Mouse (Mus musculus) forebrain, postnatal 0 days (tissue): ENCODE measurements around the gene Zfp697. TPM values are rescaled to one million over a fixed set of nuclear protein-coding genes. Genes with fewer than 3 reads are reported as not detected.

Source experiments
- ATAC-seq: fragments of 200-750 bp; cut with Nextera tagmentation; 2 replicates; pipeline ENCODE4 v1.8.0; 2017; ENCODE audit warnings: mild to moderate bottlenecking, moderate library complexity
- DNase-seq: peaks from one replicate; pipeline ENCODE4 v3.0.0-alpha.2; 2015
- H3K27ac ChIP-seq: fragments of 300-500 bp; sonication (generic); 2 replicates; pipeline ENCODE4 v1.5.1; 2014; ENCODE audit warnings: low read depth, mild to moderate bottlenecking, antibody characterized with exemption, low read length, moderate library complexity, mixed read lengths
- H3K27me3 ChIP-seq: fragments of 300-500 bp; sonication (generic); 2 replicates; pipeline ENCODE4 v1.6.1; 2014; ENCODE audit warnings: mild to moderate bottlenecking, low read length, mixed read lengths; ENCODE audit not compliant: insufficient read depth
- H3K36me3 ChIP-seq: fragments of 300-500 bp; sonication (generic); 2 replicates; pipeline ENCODE4 v1.6.1; 2014; ENCODE audit warnings: mild to moderate bottlenecking, moderate library complexity; ENCODE audit not compliant: insufficient read depth
- H3K4me1 ChIP-seq: fragments of 300-500 bp; sonication (generic); 2 replicates; pipeline ENCODE4 v1.6.1; 2014; ENCODE audit warnings: antibody characterized with exemption; ENCODE audit not compliant: insufficient read depth
- H3K4me2 ChIP-seq: fragments of 300-500 bp; sonication (generic); 2 replicates; pipeline ENCODE4 v1.6.1; 2014; ENCODE audit warnings: low read depth, mild to moderate bottlenecking, moderate library complexity
- H3K4me3 ChIP-seq: fragments of 300-500 bp; sonication (generic); 2 replicates; pipeline ENCODE4 v1.5.1; 2014; ENCODE audit warnings: low read depth, low read length, mixed read lengths
- H3K9ac ChIP-seq: fragments of 300-500 bp; sonication (generic); 2 replicates; pipeline ENCODE4 v1.6.1; 2014; ENCODE audit warnings: mild to moderate bottlenecking
- H3K9me3 ChIP-seq: fragments of 300-500 bp; sonication (generic); 2 replicates; pipeline ENCODE4 v1.6.1; 2016; ENCODE audit warnings: low read length
- CTCF ChIP-seq: sonication (generic); IDR thresholded peaks from 2 replicates; pipeline ENCODE4 v1.5.1; 2016; ENCODE audit warnings: antibody characterized with exemption, control low read depth, low read depth
- WGBS: fragments of 180-500 bp; shearing (Covaris S2); extraction: QIAGEN DNeasy Blood & Tissue Kit; methylation state at CpG from one replicate; pipeline ENCODE4 v1.1.7; 2014; 5-methylcytosine and 5-hydroxymethylcytosine counted together
- polyA plus RNA-seq: library from polyadenylated mRNA; unstranded; fragments of >200 nt; fragmentation: Nextera tagmentation; extraction: Ambion mirVana; gene quantifications from 2 replicates; pipeline ENCODE4 v1.2.1, GENCODE M21; 2015
- total RNA-seq: library from RNA; depleted of rRNA; stranded (reverse); fragments of >200 nt; gene quantifications from 2 replicates; pipeline ENCODE4 v1.2.3, GENCODE M21; 2014; rRNA removed

Gene Zfp697
- total RNA-seq (34.2 and 38.6 TPM in 2 replicates), polyA plus RNA-seq (17.4 and 17.7 TPM in 2 replicates)

DNA sequence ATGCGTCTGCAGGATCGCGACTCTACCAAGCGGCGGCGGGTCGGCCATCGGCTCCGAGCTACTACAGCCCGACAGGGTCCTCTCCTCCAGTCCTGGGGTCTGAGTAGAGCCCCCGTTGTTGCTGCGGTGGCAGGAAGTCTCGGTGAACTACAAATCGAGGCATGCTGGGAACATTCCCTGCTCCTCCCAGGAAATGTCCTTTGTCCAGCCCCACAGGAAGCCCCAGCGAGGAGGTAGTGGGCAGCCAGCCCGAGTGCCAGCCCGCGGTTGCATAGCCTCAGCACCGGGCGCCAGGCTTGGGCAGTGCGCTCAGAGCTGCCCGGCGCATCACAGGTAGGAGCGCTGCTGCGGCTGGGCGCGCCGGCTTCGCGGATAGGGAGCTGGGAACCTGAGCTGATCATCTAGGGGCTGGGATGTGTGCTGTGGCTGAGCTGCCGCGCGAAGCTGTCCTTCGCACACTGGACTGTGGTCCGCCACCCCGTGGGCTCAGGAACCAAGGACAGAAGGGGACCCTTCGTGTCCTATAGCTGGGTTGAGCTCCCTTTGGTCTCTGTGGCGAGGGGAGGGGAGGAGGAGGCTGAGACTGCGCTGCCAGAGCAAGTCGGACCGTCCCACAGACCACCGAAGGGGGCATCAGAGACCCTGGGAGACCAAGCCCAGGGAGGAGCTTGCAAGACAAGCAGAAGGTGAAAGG, at the start of gene Zfp697:
Gene Zfp697 (plus strand): TSS at position 216 of the 694 bp plus-strand sequence.
- WGBS, result under 1% methylated on average over 42 of the region's 42 CpGs
- H3K4me3 ChIP-seq, result peak within 1 kb of the TSS; percentile 94
- peak; percentile 58 for TF ChIP-seq CTCF

DNA sequence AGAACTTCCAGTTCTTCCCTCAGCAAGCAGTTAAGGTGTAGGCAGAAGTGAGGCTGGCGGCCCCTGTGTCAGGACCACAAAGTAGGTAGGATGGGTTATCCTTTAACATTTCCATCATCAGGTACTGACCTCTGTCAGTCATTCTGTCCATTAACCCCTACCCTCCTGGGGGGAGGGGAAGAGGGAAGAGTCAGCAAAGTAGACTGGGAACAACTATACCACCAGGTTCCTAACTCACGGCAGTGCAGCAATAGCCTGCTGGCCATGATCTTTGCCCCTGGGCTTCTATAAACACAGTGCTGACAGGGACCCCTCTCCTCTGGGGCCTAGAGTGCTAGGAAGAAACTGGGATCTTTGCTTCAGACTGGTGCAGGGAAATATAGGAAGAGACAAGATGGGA, 48.3 kb upstream of the Zfp697 start:
- H3K27ac ChIP-seq, result no peak overlapping the region
- no peaks in the 10 kb centered on the region for H3K4me1 ChIP-seq
- no peak for TF ChIP-seq CTCF
- H3K9ac ChIP-seq, result no peak overlapping the region
- no peaks in the 10 kb centered on the region for H3K27me3 ChIP-seq
- no peak for ATAC-seq
- WGBS, result 96% methylated on average over 2 of the region's 2 CpGs
- no peak for DNase-seq
- no peak overlapping the region for H3K4me3 ChIP-seq
- no peaks in the 10 kb centered on the region for H3K9me3 ChIP-seq
- H3K4me2 ChIP-seq, result no peak overlapping the region
- no peaks in the 10 kb centered on the region for H3K36me3 ChIP-seq

More for the DNA sequence above, at the start of gene Zfp697:
- Histone ChIP-seq H3K27ac (peak within 1 kb of the TSS; percentile 88), H3K4me1 (peaks cover 13% of the 10 kb centered on the region), H3K9me3 (no peaks in the 10 kb centered on the region), H3K9ac (peak within 1 kb of the TSS; percentile 94), H3K27me3 (no peaks in the 10 kb centered on the region), H3K36me3 (no peaks in the 10 kb centered on the region), H3K4me2 (peak within 1 kb of the TSS; percentile 91)
- ATAC-seq (peak; percentile 95), DNase-seq (peak; percentile 86)

DNA sequence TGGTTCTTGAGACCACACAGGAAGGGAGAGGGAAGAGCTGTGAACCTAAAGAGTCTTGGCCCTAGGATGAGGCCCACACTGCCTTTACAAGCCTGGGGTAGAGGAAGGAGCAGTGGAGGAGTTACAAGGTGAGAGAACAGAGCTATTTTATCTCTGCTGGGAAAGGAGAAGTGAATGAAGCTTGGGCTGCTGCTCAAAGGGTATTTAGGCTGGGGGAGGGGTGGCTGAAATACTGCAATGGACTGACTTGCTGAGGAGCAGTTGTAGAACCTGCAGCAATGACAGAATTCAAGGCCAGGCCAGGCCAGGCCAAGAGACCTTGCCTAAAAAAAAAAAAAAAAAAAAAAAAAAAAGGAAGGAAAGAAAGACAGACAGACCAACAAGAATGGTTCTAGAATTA, 46.9 kb upstream of the Zfp697 start:
- Histone ChIP-seq H3K36me3 (no peaks in the 10 kb centered on the region), H3K27me3 (no peaks in the 10 kb centered on the region), H3K4me3 (no peak overlapping the region), H3K4me2 (no peak overlapping the region), H3K9me3 (no peaks in the 10 kb centered on the region), H3K4me1 (no peaks in the 10 kb centered on the region), H3K27ac (no peak overlapping the region), H3K9ac (no peak overlapping the region)
- no peak for TF ChIP-seq CTCF
- no peak for ATAC-seq
- DNase-seq, result no peak

DNA sequence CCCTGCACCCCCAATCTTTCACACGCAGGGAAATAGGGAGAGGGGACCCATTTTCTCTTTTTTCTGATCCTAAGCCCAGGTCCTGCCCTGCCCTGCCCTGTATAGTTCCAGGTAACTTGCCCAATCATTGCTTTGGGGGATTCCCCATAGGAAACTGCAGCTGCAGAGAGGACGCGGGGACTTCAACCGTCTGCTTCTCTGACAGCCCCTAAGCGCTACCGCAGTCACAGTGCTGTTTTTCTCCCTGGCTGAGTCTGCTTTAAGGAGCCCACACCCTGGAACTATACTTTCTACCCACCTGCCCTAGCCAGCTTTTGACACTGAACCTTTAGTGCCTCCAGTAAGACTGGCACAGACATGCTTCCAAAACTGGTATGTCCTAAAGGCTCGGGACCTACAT, 46.4 kb upstream of the Zfp697 start:
- 66% methylated on average over 7 of the region's 7 CpGs for WGBS
- no peaks in the 10 kb centered on the region for H3K27me3 ChIP-seq
- H3K9ac ChIP-seq, result no peak overlapping the region
- H3K4me2 ChIP-seq, result no peak overlapping the region
- no peak overlapping the region for H3K4me3 ChIP-seq
- H3K9me3 ChIP-seq, result no peaks in the 10 kb centered on the region
- DNase-seq (no peak), ATAC-seq (no peak)
- H3K27ac ChIP-seq, result no peak overlapping the region
- H3K36me3 ChIP-seq, result no peaks in the 10 kb centered on the region
- TF ChIP-seq CTCF, result no peak
- H3K4me1 ChIP-seq, result no peaks in the 10 kb centered on the region

DNA sequence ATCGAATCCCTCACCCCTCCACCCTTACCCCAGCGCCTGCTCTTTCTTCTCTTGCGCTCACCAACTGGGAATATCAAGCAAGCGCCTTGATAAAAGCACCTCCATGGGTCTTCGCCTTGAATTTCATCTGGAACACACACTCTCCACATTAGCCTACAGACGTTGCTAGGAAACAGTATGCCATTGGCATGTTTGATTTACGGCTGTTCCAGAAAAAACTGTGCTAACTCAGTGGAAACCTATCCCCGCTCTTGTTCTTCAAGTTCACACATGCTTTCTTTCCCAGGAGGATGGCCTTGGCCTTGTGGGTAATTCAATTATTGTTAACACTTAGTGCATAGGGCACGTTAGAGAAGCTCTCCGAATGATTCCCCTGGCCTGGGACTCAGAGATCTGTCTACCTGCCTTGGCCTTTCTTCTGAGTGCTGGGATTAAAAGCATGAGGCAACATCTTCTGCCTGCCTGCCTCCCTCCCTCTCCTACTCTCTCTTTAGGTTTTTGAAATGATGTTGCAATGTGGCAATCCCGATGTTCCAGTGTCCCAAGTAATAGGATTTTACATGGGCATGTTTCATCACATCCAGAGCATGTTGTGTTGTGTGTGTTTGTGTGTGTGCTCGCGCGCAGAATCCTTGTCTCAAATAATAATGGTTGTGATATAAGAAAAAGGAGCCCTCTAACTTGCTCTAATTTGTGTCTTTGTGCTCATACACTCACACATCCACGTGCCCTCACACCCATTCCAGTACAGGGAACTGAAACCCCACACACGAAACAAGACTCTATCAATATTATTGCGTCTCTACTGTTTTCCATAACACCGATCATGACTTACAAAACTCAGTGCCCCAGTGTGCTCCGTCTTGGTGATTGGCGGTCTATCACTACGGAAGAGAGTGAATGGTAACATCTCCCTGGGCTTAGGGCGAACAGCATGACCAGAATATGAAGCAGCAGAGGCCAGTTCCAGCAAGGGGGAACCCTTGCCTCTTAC, 45.3 kb upstream of the Zfp697 start:
- Histone ChIP-seq H3K9me3 (no peaks in the 10 kb centered on the region), H3K27me3 (no peaks in the 10 kb centered on the region), H3K4me3 (no peak overlapping the region), H3K4me1 (no peaks in the 10 kb centered on the region), H3K4me2 (peak overlapping the region; percentile 90), H3K9ac (no peak overlapping the region), H3K36me3 (no peaks in the 10 kb centered on the region), H3K27ac (peak overlapping the region; percentile 40; the same call in 1 of the 2 replicates)
- ATAC-seq (peak; percentile 62), DNase-seq (peak; percentile 45)
- no peak for TF ChIP-seq CTCF
- 57% methylated on average over 22 of the region's 22 CpGs for WGBS

DNA sequence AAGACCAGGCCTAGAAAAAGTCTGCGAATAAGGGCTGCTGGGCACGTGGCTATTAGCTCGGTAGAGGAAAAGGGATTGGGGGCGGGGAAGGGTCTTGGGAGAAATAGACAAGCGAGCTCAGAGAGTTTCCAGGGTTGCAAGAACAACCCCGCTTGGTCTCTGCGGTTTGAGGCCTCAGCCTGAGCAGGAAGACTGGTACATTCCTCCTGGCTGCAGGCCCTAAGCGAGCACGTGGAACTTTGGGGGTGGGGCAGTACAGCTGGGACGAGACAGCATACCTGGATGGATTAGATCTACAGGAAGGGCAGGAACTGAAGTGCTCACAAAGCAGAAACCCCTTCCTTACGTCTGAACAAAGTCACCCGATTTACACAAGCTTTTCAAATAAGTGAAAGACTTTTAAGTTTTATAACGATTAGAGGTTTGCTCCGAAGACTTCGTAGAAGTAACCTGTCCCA, 43.6 kb upstream of the Zfp697 start:
- H3K9ac ChIP-seq, result peak overlapping the region; percentile 58
- H3K4me1 ChIP-seq, result no peaks in the 10 kb centered on the region
- peak overlapping the region; percentile 90 for H3K4me2 ChIP-seq
- DNase-seq (peak; percentile 52), ATAC-seq (peak; percentile 29)
- TF ChIP-seq CTCF, result no peak
- H3K27ac ChIP-seq, result peak overlapping the region; percentile 36; the same call in 1 of the 2 replicates
- 3% methylated on average over 15 of the region's 15 CpGs for WGBS
- H3K4me3 ChIP-seq, result peak overlapping the region; percentile 48
- H3K36me3 ChIP-seq, result no peaks in the 10 kb centered on the region
- no peaks in the 10 kb centered on the region for H3K27me3 ChIP-seq
- no peaks in the 10 kb centered on the region for H3K9me3 ChIP-seq
